Mouse (Mus musculus): ENCODE measurements around the gene Slc1a4. TPM values are rescaled to one million over a fixed set of nuclear protein-coding genes. Genes with fewer than 3 reads are reported as not detected.

The Slc1a4 gene
- polyA plus RNA-seq, 2 experiments, result 4.3 to 6.5 TPM

DNA sequence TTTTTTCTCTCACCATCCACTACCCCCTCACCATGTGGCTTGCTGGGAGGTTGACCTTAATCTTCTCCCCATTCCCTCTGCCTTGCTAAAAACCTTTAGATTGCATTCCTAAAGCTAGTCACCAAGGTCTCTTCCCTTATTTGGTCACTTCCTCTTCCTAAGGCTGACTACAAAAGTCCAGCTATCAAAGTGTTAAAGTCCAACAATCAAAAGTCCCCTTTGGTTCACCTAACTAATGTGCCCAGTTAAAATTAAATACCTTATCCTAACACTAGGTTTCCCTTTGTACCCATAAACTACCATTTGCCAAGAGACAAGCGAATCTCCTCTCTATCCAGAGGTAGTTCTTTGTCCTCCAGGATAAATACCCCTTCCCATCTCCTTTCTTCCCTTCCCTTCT is 33.9 kb upstream of the Slc1a4 start:
- H3K4me1 ChIP-seq (replicated peaks; ENCODE audit: control insufficient read depth in 2 of 2, insufficient read depth in 2 of 2, low read length in 1 of 2), result 0 out of 4 replicates have a peak, but pooled peaks cover 0 to 4% of the 10 kb centered on the region in 2 experiments
- ATAC-seq (ENCODE audit: insufficient read depth) (no peak), DNase-seq (ENCODE audit: low read depth in 3 of 3, low spot score in 3 of 3) (no peak)
- no peaks in the 10 kb centered on the region for H3K36me3 ChIP-seq (replicated peaks; ENCODE audit: control insufficient read depth, insufficient read depth, low read depth)
- no peaks in the 10 kb centered on the region for H3K27me3 ChIP-seq (ENCODE audit: control insufficient read depth, insufficient read depth, low read length)
- H3K4me2 ChIP-seq (ENCODE audit: low read depth), result no peak overlapping the region
- TF ChIP-seq EP300 (IDR thresholded peaks at IDR 0.05; ENCODE audit: low read depth), result no peak
- TF ChIP-seq CTCF (IDR thresholded peaks at IDR 0.05; ENCODE audit: low read depth), result no peak
- H3K27ac ChIP-seq, result no peak overlapping the region
- no peak overlapping the region for H3K4me3 ChIP-seq (ENCODE audit: insufficient read depth in 1 of 2, low read depth in 2 of 2, low read length in 2 of 2)
- no peak overlapping the region for H3K9ac ChIP-seq (replicated peaks)
- H3K9me3 ChIP-seq (ENCODE audit: control insufficient read depth, low read length), result no peaks in the 10 kb centered on the region
- WGBS (ENCODE audit: insufficient replicate concordance), result 66% methylated on average over 1 of the region's 1 CpGs

- Histone ChIP-seq H3K4me1 (replicated peaks; ENCODE audit: control insufficient read depth in 2 of 2, insufficient read depth in 2 of 2, low read length in 1 of 2) (no peaks in the 10 kb centered on the region), H3K4me3 (ENCODE audit: insufficient read depth in 1 of 2, low read depth in 2 of 2, low read length in 2 of 2) (no peak overlapping the region), H3K27me3 (ENCODE audit: control insufficient read depth, insufficient read depth, low read length) (no peaks in the 10 kb centered on the region), H3K4me2 (ENCODE audit: low read depth) (no peak overlapping the region), H3K27ac (no peak overlapping the region), H3K36me3 (replicated peaks; ENCODE audit: control insufficient read depth, insufficient read depth, low read depth) (no peaks in the 10 kb centered on the region), H3K9ac (replicated peaks) (no peak overlapping the region), H3K9me3 (ENCODE audit: control insufficient read depth, low read length) (no peaks in the 10 kb centered on the region)
- DNase-seq (ENCODE audit: low read depth in 3 of 3, low spot score in 3 of 3) (no peak), ATAC-seq (ENCODE audit: insufficient read depth) (no peak)
- 56% methylated on average over 3 of the region's 3 CpGs for WGBS (ENCODE audit: insufficient replicate concordance)
- no peak for TF ChIP-seq CTCF (IDR thresholded peaks at IDR 0.05; ENCODE audit: low read depth)
- no peak for TF ChIP-seq EP300 (IDR thresholded peaks at IDR 0.05; ENCODE audit: low read depth)
Measured at GRCm38 (mm10) chr11:20361354-20361753, 28.8 kb upstream of the Slc1a4 start.

- TF ChIP-seq CTCF (IDR thresholded peaks at IDR 0.05; ENCODE audit: low read depth), result no peak
- TF ChIP-seq EP300 (IDR thresholded peaks at IDR 0.05; ENCODE audit: low read depth), result no peak
- no peaks in the 10 kb centered on the region for H3K27me3 ChIP-seq (ENCODE audit: control insufficient read depth, insufficient read depth, low read length)
- WGBS (ENCODE audit: insufficient replicate concordance), result 63% methylated on average over 9 of the region's 9 CpGs
- no peak overlapping the region for H3K27ac ChIP-seq
- no peaks in the 10 kb centered on the region for H3K9me3 ChIP-seq (ENCODE audit: control insufficient read depth, low read length)
- DNase-seq (ENCODE audit: low read depth in 3 of 3, low spot score in 3 of 3) (no peak), ATAC-seq (ENCODE audit: insufficient read depth) (no peak)
- H3K4me1 ChIP-seq (replicated peaks; ENCODE audit: control insufficient read depth in 2 of 2, insufficient read depth in 2 of 2, low read length in 1 of 2), result no peaks in the 10 kb centered on the region
- H3K4me3 ChIP-seq (ENCODE audit: insufficient read depth in 1 of 2, low read depth in 2 of 2, low read length in 2 of 2), result no peak overlapping the region
- H3K4me2 ChIP-seq (ENCODE audit: low read depth), result no peak overlapping the region
- no peaks in the 10 kb centered on the region for H3K36me3 ChIP-seq (replicated peaks; ENCODE audit: control insufficient read depth, insufficient read depth, low read depth)
- H3K9ac ChIP-seq (replicated peaks), result no peak overlapping the region
Measured at GRCm38 (mm10) chr11:20357684-20358447, 25.4 kb upstream of the Slc1a4 start.

DNA sequence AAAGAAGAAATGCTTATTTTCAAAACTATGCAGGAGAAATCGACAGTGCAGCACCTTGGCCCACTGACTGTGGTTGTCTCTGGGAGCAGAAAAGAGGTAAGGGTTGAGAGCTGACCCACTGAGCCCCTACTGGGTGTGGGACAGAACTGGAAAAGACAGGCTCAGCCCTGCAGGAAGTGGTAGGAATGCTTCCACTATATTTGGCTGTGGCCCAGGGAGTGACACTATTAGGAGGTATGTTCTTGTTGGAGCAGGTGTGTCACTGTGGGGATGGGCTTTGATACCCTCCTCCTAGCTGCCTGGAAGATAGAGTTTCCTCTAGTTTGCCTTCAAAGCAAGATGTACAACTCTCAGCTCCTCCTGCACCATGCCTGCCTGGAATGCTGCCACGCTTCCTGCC is 16.0 kb upstream of the Slc1a4 start:
- Histone ChIP-seq H3K27me3 (ENCODE audit: control insufficient read depth, insufficient read depth, low read length) (no peaks in the 10 kb centered on the region), H3K4me3 (ENCODE audit: insufficient read depth in 1 of 2, low read depth in 2 of 2, low read length in 2 of 2) (no peak overlapping the region), H3K9ac (replicated peaks) (no peak overlapping the region), H3K27ac (no peak overlapping the region), H3K4me1 (replicated peaks; ENCODE audit: control insufficient read depth in 2 of 2, insufficient read depth in 2 of 2, low read length in 1 of 2) (0 out of 4 replicates have a peak, but pooled peaks cover 0 to 3% of the 10 kb centered on the region in 2 experiments), H3K4me2 (ENCODE audit: low read depth) (no peak overlapping the region), H3K9me3 (ENCODE audit: control insufficient read depth, low read length) (no peaks in the 10 kb centered on the region), H3K36me3 (replicated peaks; ENCODE audit: control insufficient read depth, insufficient read depth, low read depth) (no peaks in the 10 kb centered on the region)
- ATAC-seq (ENCODE audit: insufficient read depth), result no peak
- WGBS (ENCODE audit: insufficient replicate concordance), result 48% methylated on average over 2 of the region's 2 CpGs
- DNase-seq (ENCODE audit: low read depth in 3 of 3, low spot score in 3 of 3), result no peak
- no peak for TF ChIP-seq CTCF (IDR thresholded peaks at IDR 0.05; ENCODE audit: low read depth)
- no peak for TF ChIP-seq EP300 (IDR thresholded peaks at IDR 0.05; ENCODE audit: low read depth)

DNA sequence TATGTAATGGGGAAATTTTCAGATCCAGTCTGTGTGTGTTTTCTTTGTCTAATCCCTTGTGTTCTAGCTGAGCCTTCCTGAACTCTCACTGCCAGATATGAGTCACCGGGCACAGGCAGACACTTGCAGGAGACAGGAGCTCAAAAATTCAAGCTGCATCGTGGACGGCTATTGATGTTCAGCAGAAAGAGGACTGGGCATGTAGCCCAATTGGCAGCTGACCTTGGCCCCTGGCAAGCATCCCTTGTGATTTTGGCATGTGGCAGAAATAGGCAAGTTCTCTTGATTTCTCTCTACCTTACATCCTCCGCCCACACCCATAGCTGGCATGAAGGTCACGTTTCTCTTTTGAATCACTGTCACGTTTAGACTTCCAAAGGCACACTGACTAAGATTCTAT is 15.0 kb upstream of the Slc1a4 start:
- TF ChIP-seq EP300 (IDR thresholded peaks at IDR 0.05; ENCODE audit: low read depth), result no peak
- no peak for TF ChIP-seq CTCF (IDR thresholded peaks at IDR 0.05; ENCODE audit: low read depth)

More for the DNA sequence above, 15.0 kb upstream of the Slc1a4 start:
- H3K27me3 ChIP-seq (ENCODE audit: control insufficient read depth, insufficient read depth, low read length), result no peaks in the 10 kb centered on the region
- ATAC-seq (ENCODE audit: insufficient read depth), result no peak
- no peak overlapping the region for H3K27ac ChIP-seq
- no peak overlapping the region for H3K9ac ChIP-seq (replicated peaks)
- H3K4me2 ChIP-seq (ENCODE audit: low read depth), result no peak overlapping the region
- H3K4me3 ChIP-seq (ENCODE audit: insufficient read depth in 1 of 2, low read depth in 2 of 2, low read length in 2 of 2), result no peak overlapping the region
- DNase-seq (ENCODE audit: low read depth in 3 of 3, low spot score in 3 of 3), result no peak
- 0 out of 4 replicates have a peak, but pooled peaks cover 0 to 3% of the 10 kb centered on the region in 2 experiments for H3K4me1 ChIP-seq (replicated peaks; ENCODE audit: control insufficient read depth in 2 of 2, insufficient read depth in 2 of 2, low read length in 1 of 2)
- WGBS (ENCODE audit: insufficient replicate concordance), result 69% methylated on average over 6 of the region's 6 CpGs
- H3K36me3 ChIP-seq (replicated peaks; ENCODE audit: control insufficient read depth, insufficient read depth, low read depth), result no peaks in the 10 kb centered on the region
- no peaks in the 10 kb centered on the region for H3K9me3 ChIP-seq (ENCODE audit: control insufficient read depth, low read length)

Measured in liver, embryonic 14.5 days (tissue).